Mouse (Mus musculus) heart, adult 18-20 months (tissue): ENCODE results near the gene Naa80. TPM values are rescaled to one million over a fixed set of nuclear protein-coding genes. Genes with fewer than 3 reads are reported as not detected.

Source experiments
- DNase-seq, 2 experiments: peaks; one replicate each; pipeline ENCODE4 v3.0.0; 2021 to 2022; ENCODE audit warnings: mixed read lengths in 1 of 2
- long read RNA-seq, 2 experiments: library from polyadenylated mRNA; stranded (forward); transcript quantifications; one replicate each; pipeline ENCODE4 v2.0.0; 2021
- total RNA-seq, 2 experiments: library from RNA; stranded (reverse); gene quantifications; 2 replicates each; pipeline ENCODE4 v1.2.3; 2021

The Naa80 gene
- total RNA-seq: 10 to 100 TPM; 16.1 to 20.1 TPM
- long read RNA-seq, experiment 1, transcript Naa80-201 (2 exons, 2,053 nt): major isoform, 9 of 12 reads
- long read RNA-seq, experiment 1, partial matches to known transcripts: 2 of 12 reads
- long read RNA-seq, experiment 1, other reads (novel, unspliced or antisense): 1 of 12 reads
- long read RNA-seq, experiment 2, transcript Naa80-201 (2 exons, 2,053 nt): major isoform, 6 of 7 reads
- long read RNA-seq, experiment 2, partial matches to known transcripts: 0 of 7 reads
- long read RNA-seq, experiment 2, other reads (novel, unspliced or antisense): 1 of 7 reads

DNA sequence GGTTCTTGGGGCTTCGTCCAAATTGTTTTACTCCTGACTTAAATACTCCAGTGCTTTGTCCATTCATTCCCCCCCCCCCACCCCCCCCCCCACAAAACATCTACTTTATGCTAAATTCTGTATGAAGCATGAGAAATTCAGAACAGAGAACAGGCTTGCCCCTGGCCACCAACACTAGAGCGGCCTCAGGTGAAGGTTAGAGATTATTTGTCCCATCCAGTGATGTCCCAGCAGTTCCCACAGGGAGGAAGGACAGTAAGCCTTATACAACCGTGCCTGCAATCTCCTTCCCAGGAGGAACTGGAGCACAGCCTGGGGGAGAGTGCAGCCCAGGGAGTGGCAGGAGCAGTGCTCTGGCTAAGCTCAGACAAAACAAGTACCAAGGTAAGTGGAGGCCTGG, at the start of gene Naa80:
Gene Naa80 (plus strand): TSS at position 301 of the 400 bp plus-strand sequence.
- no peak for DNase-seq

DNA sequence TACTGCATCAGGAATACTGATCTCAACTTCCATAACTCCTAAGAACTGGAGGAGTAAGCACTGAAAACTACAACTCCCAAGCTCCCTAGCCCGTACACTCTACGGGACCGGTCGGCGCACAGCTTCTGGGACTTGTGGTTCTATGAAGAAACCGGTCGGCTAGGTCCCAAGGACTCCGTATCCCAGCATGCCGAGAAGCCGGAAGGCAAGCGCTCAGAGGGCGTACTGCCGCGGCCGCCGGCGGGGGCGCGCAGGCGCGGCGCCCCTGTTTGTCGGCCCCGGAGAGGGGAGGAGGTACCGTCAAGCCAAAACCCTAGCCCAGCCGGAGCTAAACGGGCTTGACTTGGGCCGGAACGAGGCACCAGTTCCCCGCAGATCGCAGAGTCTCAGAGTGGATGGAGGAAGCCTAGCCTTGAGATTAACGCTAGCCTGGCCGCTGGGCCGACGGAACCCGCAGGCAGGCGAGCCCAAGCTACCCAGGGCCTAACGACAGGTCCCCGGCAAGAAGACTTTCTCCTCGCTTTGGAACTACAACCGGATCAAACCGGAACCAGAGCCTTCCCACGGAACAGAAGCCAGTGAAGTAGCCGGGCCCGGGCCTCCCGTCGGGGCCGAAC, 44.8 kb upstream of the Naa80 start, which contains the start of gene Tmem115:
Gene Tmem115 (plus strand): TSS at position 155 of the 617 bp plus-strand sequence.
- DNase-seq: peak; percentile 91 to 98

DNA sequence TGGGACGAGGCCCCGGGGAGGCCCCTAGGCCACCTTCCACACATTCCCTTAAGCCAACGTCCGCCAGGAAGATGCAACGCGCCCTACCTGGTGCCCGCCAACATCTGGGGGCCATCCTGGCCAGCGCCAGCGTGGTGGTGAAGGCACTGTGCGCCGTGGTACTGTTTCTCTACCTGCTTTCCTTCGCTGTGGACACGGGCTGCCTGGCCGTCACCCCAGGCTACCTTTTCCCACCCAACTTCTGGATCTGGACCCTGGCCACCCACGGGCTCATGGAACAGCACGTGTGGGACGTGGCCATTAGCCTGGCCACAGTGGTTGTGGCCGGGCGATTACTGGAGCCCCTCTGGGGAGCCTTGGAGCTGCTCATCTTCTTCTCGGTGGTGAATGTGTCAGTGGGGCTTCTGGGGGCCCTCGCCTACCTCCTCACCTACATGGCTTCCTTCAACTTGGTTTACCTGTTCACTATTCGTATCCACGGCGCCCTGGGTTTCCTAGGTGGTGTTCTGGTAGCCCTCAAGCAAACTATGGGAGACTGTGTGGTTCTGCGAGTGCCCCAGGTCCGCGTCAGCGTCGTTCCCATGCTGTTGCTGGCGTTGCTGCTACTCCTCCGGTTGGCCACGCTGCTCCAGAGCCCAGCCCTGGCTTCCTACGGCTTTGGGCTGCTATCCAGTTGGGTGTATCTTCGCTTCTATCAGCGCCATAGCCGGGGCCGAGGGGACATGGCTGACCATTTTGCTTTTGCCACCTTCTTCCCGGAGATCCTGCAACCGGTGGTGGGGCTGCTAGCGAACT, 44.1 kb upstream of the Naa80 start:
- no peak for DNase-seq

DNA sequence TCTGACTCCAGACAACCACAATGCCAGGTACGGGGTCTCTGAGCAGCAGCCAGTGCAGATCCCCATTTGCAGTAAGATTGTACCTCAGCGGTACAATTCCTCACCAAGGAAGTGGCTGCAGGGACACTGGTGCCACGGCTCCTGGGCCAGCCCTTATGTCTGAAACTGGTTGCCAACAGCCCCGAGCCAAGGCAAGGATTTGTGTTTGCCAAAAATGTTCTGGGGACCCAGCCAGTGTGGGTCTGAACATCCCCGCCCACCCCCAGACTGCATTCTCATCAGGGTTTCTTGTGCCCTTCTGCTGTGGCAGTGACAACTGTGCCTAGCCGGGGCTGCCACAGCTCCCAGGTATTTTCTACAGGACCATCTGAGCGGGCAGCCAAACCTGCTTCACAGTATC, 40.5 kb upstream of the Naa80 start:
- no peak for DNase-seq

DNA sequence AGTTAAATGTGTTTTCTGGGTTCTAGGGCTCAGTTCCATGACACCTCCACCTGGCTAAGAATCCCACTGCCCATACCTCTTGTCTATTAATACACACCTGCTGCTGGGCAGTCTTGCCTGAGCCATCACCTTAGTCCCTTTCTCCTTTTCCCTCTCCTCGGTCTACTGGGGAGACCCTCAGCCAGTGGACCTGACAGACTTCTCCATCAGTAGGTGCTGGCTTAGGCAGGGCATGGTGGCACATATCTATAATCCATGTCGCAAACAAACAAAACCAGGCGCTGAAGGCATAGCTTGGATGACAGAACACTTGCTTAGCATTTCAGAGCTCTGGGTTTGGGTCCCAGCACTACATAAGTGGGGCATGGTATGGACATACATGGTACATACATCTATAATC, 40.0 kb upstream of the Naa80 start:
- DNase-seq: no peak

DNA sequence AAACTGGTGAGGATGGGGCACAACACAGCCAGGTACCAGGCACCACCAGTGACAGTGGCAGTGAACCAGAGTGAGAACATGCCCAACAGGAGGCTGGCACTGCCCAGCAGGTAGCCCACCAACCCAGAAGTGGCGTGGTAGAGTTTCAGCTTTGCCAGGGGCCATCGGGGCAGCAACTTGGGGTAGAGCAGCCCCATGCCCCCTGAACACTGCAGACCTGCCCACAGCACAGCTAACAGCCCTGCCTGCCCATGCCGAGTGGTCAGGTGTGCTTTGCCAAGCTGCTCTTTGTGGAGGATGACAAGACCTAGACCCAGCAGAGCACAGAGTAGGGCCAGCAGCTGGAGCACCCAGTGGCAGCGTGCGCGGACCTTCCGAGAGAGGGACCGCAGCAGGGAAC, 38.7 kb upstream of the Naa80 start:
- no peak for DNase-seq

DNA sequence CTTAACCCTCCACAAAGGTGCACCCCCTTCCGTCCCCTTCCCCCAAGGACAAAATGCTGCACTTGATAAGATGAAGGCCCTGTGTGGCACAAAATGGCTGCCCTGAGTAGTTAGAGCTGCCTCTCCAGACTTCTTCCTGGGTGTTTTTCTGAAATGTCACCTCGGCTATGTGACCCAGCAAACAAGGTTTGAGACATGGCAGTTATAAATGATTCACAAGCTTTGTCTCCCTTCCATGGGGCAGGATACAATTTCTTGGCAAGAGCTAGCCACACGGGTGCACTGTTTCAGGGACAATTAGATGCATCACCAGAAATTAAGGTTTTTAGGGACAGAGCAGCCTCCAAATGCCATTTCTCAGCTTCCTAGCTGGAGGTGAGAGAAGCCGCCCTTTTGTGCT, 38.3 kb upstream of the Naa80 start:
- no peak for DNase-seq

DNA sequence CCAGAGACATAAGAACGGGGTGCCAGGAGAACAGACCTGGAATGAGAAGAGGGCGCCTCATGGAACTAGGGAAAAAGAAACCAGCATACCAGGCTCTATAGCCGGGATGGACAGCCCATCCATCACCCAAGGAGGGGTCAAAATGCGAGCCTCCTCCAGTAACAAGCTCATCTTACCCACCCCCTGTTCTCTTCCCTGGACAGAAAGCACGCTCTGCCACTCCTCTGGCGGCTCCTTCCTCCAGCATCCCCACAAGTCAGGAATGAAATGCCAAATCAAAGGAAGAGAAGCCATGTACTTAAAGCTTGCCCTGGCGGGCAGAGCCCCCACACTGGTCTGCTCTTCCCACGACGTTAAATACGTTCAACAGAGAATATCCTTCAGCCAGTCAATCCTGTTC, 37.7 kb upstream of the Naa80 start:
- no peak for DNase-seq

DNA sequence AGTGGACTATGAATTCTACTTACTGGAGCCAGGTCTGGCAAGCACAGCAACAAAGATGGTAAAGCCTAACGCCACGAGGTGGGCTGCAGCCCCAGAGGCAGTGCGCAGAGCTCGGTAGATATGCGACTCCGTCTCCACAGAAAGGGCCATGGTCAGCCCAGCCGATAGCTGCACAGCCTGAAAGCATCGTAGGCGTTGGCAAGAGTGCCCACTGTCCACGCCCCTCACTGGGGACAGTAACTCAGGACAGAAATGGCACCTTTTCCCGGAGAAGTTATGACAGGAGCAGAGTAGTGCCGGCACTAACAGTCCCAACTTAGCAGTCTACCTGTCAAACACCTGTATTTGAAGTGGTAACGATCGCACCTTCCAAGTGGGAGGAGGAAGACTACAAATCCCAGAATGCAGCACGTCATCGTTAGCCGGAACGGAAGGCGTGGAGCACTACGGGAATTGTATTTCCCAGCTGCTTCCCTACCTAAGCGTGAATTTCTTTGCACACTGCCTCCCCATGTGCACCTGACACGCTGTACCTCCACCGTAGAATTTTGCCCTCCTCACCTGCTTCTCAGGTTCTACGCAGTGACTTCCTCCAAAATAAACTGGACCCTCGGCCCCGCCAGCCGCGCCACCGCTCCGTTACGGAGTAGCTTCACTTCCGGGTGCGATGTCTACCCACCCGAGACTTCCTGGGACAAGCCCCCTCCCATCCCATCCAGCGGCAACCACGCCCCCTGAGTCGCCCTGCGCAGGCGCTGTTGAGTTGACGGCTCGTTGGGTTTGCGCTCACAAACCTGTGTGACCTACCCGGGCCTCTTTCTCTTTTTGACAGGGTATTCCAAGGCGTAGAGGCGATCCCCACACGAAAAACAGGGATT, 37.0 kb upstream of the Naa80 start, which contains the start of the genes Cyb561d2 and Nprl2:
Gene Cyb561d2 (minus strand): TSS at position 720 of the 878 bp plus-strand sequence.
Gene Nprl2 (plus strand): TSS at position 753 of the 878 bp plus-strand sequence.
- DNase-seq: peak; percentile 96 to 97

DNA sequence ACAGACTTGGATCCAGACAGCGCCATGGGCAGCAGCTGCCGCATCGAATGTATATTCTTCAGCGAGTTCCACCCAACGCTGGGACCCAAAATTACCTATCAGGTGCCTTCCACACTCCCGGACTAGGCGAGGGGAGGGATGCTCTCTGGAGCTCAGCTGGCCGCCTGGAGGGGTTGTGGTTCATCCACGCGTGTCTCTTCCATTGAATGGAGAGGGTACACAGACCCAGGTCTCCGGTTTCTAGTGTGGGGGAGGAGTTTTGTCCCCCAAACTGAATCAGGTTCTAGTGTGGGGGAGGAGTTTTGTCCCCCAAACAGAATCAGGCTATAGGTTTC, 36.4 kb upstream of the Naa80 start:
- DNase-seq: no peak

DNA sequence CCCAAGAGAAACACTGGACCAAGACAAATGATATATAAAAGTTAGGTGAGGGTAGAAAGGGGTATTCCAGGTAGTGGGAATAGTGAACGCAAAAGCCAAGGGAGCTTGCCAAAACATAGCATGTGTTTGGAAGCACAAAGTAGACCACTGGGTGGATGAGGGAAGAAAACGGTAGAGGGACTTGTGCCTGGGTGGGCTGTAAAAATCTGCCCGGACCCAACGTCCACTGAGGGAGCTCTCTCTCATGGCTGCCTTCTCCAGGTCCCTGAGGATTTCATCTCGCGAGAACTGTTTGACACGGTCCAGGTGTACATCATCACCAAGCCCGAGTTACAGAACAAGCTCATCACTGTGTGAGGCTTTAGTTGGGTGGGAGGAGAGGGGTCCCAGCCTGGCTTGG, 36.0 kb upstream of the Naa80 start:
- no peak for DNase-seq

DNA sequence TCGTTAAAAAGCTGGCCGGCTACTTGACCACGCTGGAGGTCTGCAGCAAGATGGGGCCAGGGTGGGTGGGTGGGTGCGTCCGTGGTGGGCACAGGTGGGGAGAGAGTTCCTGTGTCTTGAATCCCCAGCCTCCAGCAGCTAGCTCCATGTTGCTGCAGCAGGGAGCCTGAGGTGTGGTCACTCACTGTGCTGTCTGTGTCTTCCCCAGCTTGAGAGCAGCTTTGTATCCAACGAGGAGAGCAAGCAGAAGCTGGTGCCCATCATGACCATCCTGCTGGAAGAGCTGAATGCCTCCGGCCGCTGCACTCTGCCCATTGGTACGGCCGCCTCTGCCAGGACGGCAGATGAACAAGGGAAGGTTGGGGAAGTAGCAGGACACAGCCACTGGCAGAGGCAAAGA, 35.4 kb upstream of the Naa80 start:
- no peak for DNase-seq

DNA sequence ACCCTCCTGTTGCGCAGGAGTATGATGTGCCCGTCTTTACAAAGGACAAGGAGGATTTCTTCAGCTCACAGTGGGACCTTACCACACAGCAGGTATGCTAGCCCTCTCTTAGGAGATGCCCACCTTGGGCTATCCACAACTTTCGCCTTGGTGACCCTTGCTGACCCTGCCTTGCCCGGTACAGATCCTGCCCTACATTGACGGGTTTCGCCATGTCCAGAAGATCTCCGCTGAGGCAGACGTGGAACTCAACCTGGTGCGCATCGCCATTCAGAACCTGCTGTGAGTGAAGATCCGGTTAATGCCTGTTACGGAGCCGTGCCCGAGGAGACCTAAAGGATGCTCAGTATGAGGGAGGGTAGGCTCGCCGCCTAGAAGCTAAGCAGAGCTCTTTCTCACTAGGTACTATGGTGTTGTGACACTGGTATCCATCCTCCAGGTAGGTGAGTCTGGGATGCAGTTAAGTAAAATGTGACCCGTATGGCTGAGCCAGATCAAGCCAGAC, 34.4 kb upstream of the Naa80 start:
- DNase-seq: no peak

DNA sequence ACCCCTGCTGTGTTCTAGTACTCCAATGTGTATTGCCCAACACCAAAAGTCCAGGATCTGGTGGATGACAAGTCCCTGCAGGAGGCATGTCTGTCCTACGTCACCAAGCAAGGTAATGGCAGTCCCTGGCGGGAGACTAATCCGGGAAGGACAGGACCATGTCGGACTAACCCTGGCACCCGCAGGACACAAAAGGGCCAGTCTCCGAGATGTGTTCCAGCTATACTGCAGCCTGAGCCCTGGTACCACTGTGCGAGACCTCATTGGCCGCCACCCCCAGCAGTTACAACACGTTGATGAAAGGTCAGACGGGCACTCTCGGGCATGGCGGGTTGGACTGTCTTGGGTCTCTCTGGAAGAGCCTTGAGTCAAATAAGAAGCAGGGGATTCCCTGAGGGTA, 34.0 kb upstream of the Naa80 start:
- no peak for DNase-seq

DNA sequence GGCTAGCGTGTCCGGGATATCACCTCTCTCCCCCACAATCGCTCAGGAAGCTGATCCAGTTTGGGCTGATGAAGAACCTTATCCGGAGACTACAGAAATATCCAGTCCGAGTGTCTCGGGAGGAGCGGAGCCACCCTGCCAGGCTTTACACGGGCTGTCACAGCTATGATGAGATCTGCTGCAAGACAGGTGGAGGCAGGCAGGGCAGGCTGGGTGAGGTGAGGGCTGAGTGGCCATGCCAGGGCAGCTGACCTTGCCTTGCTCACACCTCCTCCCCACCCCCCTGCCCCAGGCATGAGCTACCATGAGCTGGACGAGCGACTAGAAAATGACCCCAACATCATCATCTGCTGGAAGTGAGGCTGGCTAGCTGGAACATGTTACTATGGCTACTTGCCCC, 33.5 kb upstream of the Naa80 start:
- DNase-seq: no peak

DNA sequence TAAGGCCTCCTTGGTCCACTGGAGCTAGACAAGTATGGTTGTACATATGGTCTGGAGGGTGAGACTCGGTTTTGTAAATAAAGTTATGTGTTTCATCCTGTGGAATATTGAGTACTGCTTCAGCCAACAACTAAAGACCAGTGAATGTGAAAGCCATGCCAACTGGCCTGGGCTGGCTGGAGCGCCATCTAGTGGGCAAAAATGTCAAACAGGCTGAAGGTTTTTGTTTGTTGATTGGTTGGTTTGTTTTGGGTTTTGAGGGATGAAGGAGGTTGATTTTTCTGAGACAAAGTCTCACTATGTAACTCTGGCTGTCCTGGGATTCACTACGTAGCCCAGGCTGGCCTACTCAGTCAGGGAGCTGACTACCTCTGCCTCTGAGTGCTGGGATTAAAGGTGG, 33.1 kb upstream of the Naa80 start:
- peak; percentile 64 to 88 for DNase-seq

DNA sequence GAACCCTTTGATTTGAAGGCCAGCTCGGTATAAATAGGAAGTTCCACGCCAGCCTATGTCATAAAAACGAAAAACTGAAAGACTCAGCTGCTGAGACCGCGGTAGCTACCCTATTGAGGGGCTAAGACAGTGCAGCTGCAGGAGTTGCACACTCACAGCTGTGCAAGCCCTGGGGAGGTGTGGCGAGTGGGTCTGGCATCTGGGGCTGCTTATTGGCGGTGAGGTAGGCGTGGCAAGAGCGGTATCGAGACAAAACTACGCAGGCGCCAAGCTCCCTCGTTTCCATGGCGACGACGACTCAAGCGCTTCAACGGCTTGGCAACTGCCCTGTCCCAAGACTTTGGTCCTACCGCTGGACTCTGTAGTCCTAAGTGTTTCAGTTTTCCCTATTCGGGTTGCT, 31.7 kb upstream of the Naa80 start, which contains the start of gene Zmynd10:
Gene Zmynd10 (plus strand): TSS at position 273 of the 400 bp plus-strand sequence.
- DNase-seq: peak; percentile 89 to 93

DNA sequence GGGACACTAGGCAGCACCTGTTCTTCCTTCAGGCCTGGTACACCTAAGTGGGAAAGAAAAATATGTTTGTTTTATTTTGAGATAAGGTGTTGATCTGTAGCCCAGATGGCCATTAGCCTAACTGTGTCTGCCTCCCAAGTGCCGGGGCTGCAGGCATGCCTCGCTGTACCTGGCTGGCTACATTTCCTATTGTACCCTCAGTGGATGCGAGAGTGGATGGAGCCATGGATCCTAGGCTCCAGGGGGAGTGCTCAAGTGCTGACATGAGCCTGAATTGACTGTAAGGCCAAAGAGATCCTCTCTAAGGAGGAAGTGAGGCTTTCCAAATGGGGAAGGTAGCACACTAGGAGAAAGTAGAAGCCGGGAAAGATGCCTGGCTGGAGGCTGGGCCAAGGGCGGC, 30.7 kb upstream of the Naa80 start:
- DNase-seq: no peak

DNA sequence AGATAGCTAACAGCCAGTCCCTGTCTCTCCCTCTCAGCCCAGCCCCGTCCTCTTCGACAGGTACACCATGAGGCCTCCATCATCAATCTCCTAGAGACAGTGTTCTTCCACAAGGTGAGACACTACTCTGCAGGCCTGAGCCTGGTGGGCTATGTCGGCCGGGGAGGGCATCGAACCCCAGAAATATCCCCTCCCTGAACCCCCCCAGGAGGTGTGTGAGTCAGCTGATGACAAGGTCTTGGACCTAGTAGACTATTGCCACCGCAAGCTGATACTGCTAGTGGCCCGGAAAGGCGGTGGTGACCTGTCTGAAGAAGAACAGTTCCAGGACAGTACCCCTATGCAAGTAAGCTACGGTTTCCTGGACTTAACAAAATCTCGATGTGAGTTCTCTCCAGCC, 29.9 kb upstream of the Naa80 start:
- DNase-seq: no peak

DNA sequence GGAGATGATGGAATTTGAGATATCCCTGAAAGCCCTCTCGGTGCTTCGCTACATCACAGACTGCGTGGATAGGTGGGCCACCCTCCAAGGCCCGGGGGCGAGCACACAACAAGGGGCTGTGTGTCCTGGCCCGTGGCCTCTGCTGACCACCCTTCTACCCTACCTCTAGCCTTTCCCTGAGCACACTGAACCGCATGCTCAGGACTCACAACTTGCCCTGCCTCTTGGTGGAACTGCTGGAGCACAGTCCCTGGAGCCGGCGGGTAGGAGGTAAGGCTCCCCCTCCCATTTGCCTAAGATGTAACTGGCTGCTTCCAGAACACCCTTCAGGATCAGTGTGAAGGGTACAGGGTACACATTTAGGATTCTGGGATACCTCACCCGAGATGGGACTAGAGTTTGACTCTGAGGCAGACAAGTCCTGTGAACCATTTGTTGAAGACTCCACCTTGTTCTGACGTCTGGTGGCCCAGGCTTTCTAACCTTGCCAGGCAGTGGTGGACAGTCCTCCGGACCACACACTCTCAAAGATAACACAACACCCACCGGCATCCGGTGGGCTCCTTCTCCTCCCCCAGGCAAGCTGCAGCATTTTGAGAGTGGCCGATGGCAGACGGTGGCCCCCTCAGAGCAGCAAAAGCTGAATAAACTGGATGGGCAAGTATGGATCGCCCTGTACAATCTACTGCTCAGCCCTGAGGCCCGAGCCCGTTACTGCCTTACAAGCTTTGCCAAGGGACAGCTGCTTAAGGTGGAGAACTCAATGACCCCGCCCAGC, 29.2 kb upstream of the Naa80 start:
- no peak for DNase-seq

DNA sequence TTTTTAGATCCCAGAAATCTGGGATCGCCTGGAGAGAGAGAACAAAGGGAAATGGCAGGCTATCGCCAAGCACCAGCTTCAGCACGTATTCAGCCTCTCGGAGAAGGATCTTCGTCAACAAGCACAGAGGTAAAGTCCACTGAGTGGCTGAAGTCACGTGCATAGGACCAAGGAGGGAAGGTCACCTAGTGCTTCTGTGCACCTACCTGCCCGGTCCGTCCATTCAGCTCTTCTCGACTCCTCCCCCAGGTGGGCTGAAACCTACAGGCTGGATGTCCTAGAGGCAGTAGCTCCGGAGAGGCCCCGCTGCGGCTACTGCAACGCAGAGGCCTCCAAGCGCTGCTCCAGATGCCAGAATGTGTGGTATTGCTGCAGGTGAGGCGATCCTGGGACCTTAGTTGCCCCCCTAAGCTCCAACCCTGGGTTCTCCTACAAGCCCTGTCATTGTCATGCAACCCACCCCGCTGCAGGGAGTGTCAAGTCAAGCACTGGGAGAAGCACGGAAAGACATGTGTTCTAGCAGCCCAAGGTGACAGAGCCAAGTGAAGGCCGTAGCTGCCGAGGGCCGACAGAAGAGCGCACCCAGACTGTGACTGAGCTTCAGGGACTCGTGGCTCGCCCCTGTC, 28.1 kb upstream of the Naa80 start:
- DNase-seq: no peak
